In genomic region chr9:53669680-53670219, GRCm38 (mm10) we compare ENCODE assay signal across 7 mouse cellular contexts. TPM values are rescaled to one million over a fixed set of nuclear protein-coding genes. Genes with fewer than 3 reads are reported as not detected.
DNase-seq lines count a peak whose midpoint lies in the region; ATAC-seq and TF ChIP-seq lines count a peak whose summit lies in the region.

Cul5 (minus strand) TSS chr9:53670014.

- no peak within 1 kb of the TSS for H3K4me3 ChIP-seq in G1E (ENCODE audit: low read depth, low read length)
- no peak within 1 kb of the TSS for H3K4me3 ChIP-seq in forebrain, embryonic 16.5 days (replicated peaks; ENCODE audit: low read length)
- no peak within 1 kb of the TSS for H3K4me3 ChIP-seq in hindbrain, embryonic 13.5 days

- H3K4me1 ChIP-seq in G1E (ENCODE audit: insufficient read depth, low read depth, low read length), result peaks cover 26% of the 10 kb centered on the region
- H3K4me1 ChIP-seq in forebrain, embryonic 16.5 days (replicated peaks; ENCODE audit: control insufficient read depth, insufficient read depth, low read length), result peaks cover 14% of the 10 kb centered on the region
- H3K4me1 ChIP-seq in hindbrain, embryonic 13.5 days (replicated peaks), result peaks cover 21% of the 10 kb centered on the region

- peak; percentile 9 for DNase-seq in G1E (ENCODE audit: low spot score)
- DNase-seq in adrenal gland, postnatal 4 days (ENCODE audit: low spot score in 2 of 2), result no peak
- no peak for DNase-seq in layer of hippocampus, postnatal 36 days
- peak; percentile 37 for DNase-seq in spleen, adult 12 weeks (ENCODE audit: low spot score)

- no peak within 1 kb of the TSS for H3K27ac ChIP-seq in forebrain, embryonic 16.5 days (ENCODE audit: low read length)
- H3K27ac ChIP-seq in hindbrain, embryonic 13.5 days, result no peak within 1 kb of the TSS

- ATAC-seq in G1E (ENCODE audit: extremely low read depth, insufficient number of reproducible peaks, low FRiP score, poor library complexity, severe bottlenecking), result no peak
- no peak for ATAC-seq in forebrain, embryonic 16.5 days
- ATAC-seq in hindbrain, embryonic 13.5 days (ENCODE audit: low FRiP score), result no peak
- ATAC-seq in megakaryocyte, adult 5-6 weeks (ENCODE audit: poor library complexity, severe bottlenecking), result peak; percentile 33; the same call in 1 of the 2 replicates

- H3K27me3 ChIP-seq in G1E (ENCODE audit: insufficient read depth, low read length), result no peaks in the 10 kb centered on the region
- H3K27me3 ChIP-seq in forebrain, embryonic 16.5 days (replicated peaks; ENCODE audit: control insufficient read depth, insufficient read depth, low read length), result no peaks in the 10 kb centered on the region
- H3K27me3 ChIP-seq in hindbrain, embryonic 13.5 days, result no peaks in the 10 kb centered on the region

- H3K9me3 ChIP-seq in G1E (replicated peaks), result no peaks in the 10 kb centered on the region
- no peaks in the 10 kb centered on the region for H3K9me3 ChIP-seq in forebrain, embryonic 16.5 days (ENCODE audit: control insufficient read depth, low read length)
- no peaks in the 10 kb centered on the region for H3K9me3 ChIP-seq in hindbrain, embryonic 13.5 days

- H3K9ac ChIP-seq in forebrain, embryonic 16.5 days (replicated peaks; ENCODE audit: low read depth, low read length), result no peak within 1 kb of the TSS
- no peak within 1 kb of the TSS for H3K9ac ChIP-seq in hindbrain, embryonic 13.5 days

- 54% methylated on average over 5 of the region's 5 CpGs for WGBS in forebrain, embryonic 16.5 days
- WGBS in hindbrain, embryonic 13.5 days, result 57% methylated on average over 5 of the region's 5 CpGs

- peaks cover 18% of the 10 kb centered on the region for H3K36me3 ChIP-seq in G1E (replicated peaks)
- no peaks in the 10 kb centered on the region for H3K36me3 ChIP-seq in forebrain, embryonic 16.5 days (ENCODE audit: control insufficient read depth, insufficient read depth)
- H3K36me3 ChIP-seq in hindbrain, embryonic 13.5 days, result no peaks in the 10 kb centered on the region

- TF ChIP-seq CTCF in G1E (IDR thresholded peaks at IDR 0.05; ENCODE audit: low read depth, low read length), result no peak

- no peak within 1 kb of the TSS for H3K4me2 ChIP-seq in forebrain, embryonic 16.5 days (ENCODE audit: low read length)
- no peak within 1 kb of the TSS for H3K4me2 ChIP-seq in hindbrain, embryonic 13.5 days

RNA-seq across cellular contexts. Expression of gene Cul5, which starts in this region (rescaled TPM):
- total RNA-seq in G1E (2014; fragmentation: Nextera tagmentation) (44.8 and 51.3 TPM in 2 replicates), G1E (2017) (53.6 and 60.9 TPM in 2 replicates)
- polyA plus RNA-seq in G1E (2012), result 5.1 and 6.5 TPM in 2 replicates
- total RNA-seq in adrenal gland, postnatal 4 days (2021), result 10 to 100 TPM; 39.2 to 40.6 TPM
- 41.4 and 44.1 TPM in 2 replicates for polyA plus RNA-seq in forebrain, embryonic 16.5 days (2015; fragmentation: Nextera tagmentation; extraction: Ambion mirVana)
- polyA plus RNA-seq in hindbrain, embryonic 13.5 days (2015; fragmentation: Nextera tagmentation; extraction: Ambion mirVana), result 41.5 and 46.2 TPM in 2 replicates
- total RNA-seq in layer of hippocampus, postnatal 36 days (2021), result 10 to 100 TPM; 67.1 to 67.2 TPM
- 16.2 and 20.7 TPM in 2 replicates for total RNA-seq in megakaryocyte, adult 5-6 weeks (2015)
- 40.8 and 42.4 TPM in 2 replicates for total RNA-seq in megakaryocyte, adult 5-6 weeks (2017)

Comparison
In these comparisons a context has a peak if more than half of its experiments do, and no peak if none do; other contexts are left out.
1. DNase-seq: peak in G1E (single experiment) and spleen, adult 12 weeks (single experiment); none in adrenal gland, postnatal 4 days (0 of 2) and layer of hippocampus, postnatal 36 days (0 of 2).